8 mouse cellular contexts compared by ENCODE assay signal in genomic region chr2:129065437-129066282, GRCm38 (mm10). TPM values are rescaled to one million over a fixed set of nuclear protein-coding genes. Genes with fewer than 3 reads are reported as not detected.
DNase-seq lines count a peak whose midpoint lies in the region; ATAC-seq lines count a peak whose summit lies in the region.

Ttl (plus strand) TSS chr2:129065942.

- H3K27me3 ChIP-seq in hindbrain, embryonic 13.5 days = no peaks in the 10 kb centered on the region

- no peaks in the 10 kb centered on the region for H3K9me3 ChIP-seq in hindbrain, embryonic 13.5 days

- DNase-seq in ZHBTc4 (ENCODE audit: low read depth, low spot score) = peak; percentile 85
- peak; percentile 88 to 93 for DNase-seq in cerebellum, postnatal 25 days
- peak; percentile 57 to 67 for DNase-seq in frontal cortex, postnatal 25 days (ENCODE audit: low spot score in 2 of 2)
- DNase-seq in layer of hippocampus, postnatal 36 days = peak; percentile 75
- DNase-seq in lung, postnatal 25 days (ENCODE audit: low spot score) = peak; percentile 67
- DNase-seq in retina, adult 2 months (ENCODE audit: low read depth, low spot score) = peak; percentile 50
- DNase-seq in thymus, postnatal 25 days = peak; percentile 83

- peak within 1 kb of the TSS; percentile 95 for H3K9ac ChIP-seq in hindbrain, embryonic 13.5 days

- peak; percentile 94 for ATAC-seq in hindbrain, embryonic 13.5 days (ENCODE audit: low FRiP score)

- peak within 1 kb of the TSS; percentile 86 for H3K27ac ChIP-seq in hindbrain, embryonic 13.5 days

- H3K36me3 ChIP-seq in hindbrain, embryonic 13.5 days = peaks cover 10% of the 10 kb centered on the region

- 1% methylated on average over 62 of the region's 62 CpGs for WGBS in hindbrain, embryonic 13.5 days

- peak within 1 kb of the TSS; percentile 87 for H3K4me3 ChIP-seq in hindbrain, embryonic 13.5 days

- peaks cover 45% of the 10 kb centered on the region for H3K4me1 ChIP-seq in hindbrain, embryonic 13.5 days (replicated peaks)

- peak within 1 kb of the TSS; percentile 64 for H3K4me2 ChIP-seq in hindbrain, embryonic 13.5 days

RNA-seq across cellular contexts. Expression of gene Ttl, which starts in this region (rescaled TPM):
- polyA plus RNA-seq in hindbrain, embryonic 13.5 days (2015; fragmentation: Nextera tagmentation; extraction: Ambion mirVana) = 33.0 and 33.8 TPM in 2 replicates
- total RNA-seq in layer of hippocampus, postnatal 36 days (2021) = 10 to 100 TPM; 32.2 to 33.4 TPM

Comparison
In these comparisons a context has a peak if more than half of its experiments do, and no peak if none do; other contexts are left out.
1. Peak in every context shown above with its lines: DNase-seq, ATAC-seq, H3K4me3 ChIP-seq and H3K27ac ChIP-seq.